Mouse (Mus musculus) large intestine, adult 2 months (tissue): ENCODE data around the gene Gdap1l1. TPM values are rescaled to one million over a fixed set of nuclear protein-coding genes. Genes with fewer than 3 reads are reported as not detected.

Experiments used
- DNase-seq: peaks from one replicate; pipeline ENCODE4 v3.0.0-alpha.2; 2012; ENCODE audit warnings: low read depth, low spot score
- WGBS: fragments of 180-500 bp; shearing (Covaris S2); methylation state at CpG from one replicate; pipeline ENCODE4 v1.1.7; 2018; 5-methylcytosine and 5-hydroxymethylcytosine counted together
- polyA plus RNA-seq: library from polyadenylated mRNA; depleted of rRNA; stranded (reverse); fragments of >200 nt; gene quantifications from 2 replicates; pipeline ENCODE4 v1.2.3, GENCODE M21; 2012

Gdap1l1 gene
- polyA plus RNA-seq, 1 experiment, result 0.86 TPM

DNA sequence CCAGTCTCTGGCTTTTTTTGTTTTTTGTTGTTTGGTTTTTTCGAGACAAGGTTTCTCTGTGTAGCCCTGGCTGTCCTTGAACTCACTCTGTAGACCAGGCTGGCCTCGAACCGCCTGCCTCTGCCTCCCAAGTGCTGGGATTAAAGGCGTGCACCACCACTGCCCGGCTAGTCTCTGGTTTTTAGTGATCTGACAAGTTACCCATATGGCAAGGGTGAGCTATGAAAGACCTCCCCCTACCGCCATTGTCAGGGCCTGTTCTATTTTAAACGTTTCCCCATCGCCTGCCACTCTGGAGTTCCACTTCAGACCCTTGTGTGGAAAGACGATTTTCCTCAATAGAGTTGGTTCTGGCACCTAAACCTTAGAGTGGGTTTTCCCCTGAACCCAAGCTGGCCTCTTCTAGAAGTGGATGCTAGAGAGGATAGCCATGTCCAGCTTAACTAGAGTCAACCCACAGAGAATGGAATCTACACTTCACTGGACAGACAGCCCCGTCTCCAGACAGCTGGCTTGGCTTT, 17.9 kb upstream of the Gdap1l1 start:
- 16% methylated on average over 10 of the region's 10 CpGs for WGBS
- DNase-seq, result no peak

DNA sequence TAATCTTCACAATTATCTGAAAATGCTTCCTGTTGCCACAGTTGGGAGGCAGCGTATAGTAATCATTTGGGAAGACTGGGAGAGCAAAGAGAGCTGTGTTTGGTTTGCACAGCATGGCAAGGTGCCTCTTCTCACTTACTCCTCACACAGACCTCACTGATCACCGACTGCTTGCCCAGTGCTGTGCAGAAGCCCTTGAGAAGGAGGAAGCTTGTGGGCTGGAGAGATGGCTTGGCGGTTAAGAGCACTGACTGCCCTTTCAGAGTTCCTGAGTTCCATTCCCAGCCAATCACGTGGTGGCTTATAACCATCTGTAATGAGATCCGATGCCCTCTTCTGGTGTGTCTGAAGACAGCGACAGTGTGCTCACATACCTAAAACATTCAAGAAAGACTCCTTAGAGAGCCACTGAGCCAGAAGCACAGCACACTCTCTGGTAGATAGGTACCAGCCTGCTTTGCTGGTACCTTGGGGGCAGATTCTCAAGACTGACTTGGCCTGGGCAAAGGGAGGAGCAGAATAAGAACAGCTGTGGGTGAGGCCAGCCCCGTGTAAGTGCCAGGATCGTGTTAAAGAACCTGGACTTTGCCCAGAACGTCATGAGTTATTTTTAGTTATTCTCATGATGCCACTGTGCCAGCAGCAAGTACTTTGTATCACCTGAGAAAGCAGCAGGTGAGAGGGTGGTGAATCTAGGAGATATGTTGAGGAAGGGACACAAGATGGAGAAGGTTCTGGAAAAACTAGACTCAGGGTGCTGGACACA, 15.2 kb upstream of the Gdap1l1 start:
- 30% methylated on average over 9 of the region's 9 CpGs for WGBS
- DNase-seq, result peak; percentile 80

DNA sequence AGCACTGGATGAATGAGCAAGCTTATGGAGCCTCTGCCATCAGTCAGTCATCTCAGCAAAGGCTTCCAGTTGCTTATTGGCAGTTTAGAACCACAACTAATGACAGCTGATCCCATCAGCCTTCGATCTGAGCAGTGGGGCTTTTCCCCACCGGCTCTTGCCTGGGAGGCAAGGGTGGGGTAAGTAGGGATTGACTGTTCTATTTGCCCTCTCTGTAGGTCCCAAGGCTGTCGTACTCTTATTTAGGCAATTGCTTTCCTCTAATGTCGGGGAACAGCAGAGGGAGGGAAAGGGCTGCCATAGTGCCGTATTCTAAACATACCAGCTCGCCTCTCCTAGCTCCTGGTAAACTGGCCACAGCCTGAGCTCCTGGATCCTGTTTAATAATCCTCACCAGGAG, 13.7 kb upstream of the Gdap1l1 start, which contains the start of gene Oser1:
Oser1 (minus strand) TSS at position 101 of the 400 bp plus-strand sequence.
- WGBS, result 79% methylated on average over 6 of the region's 6 CpGs
- no peak for DNase-seq

DNA sequence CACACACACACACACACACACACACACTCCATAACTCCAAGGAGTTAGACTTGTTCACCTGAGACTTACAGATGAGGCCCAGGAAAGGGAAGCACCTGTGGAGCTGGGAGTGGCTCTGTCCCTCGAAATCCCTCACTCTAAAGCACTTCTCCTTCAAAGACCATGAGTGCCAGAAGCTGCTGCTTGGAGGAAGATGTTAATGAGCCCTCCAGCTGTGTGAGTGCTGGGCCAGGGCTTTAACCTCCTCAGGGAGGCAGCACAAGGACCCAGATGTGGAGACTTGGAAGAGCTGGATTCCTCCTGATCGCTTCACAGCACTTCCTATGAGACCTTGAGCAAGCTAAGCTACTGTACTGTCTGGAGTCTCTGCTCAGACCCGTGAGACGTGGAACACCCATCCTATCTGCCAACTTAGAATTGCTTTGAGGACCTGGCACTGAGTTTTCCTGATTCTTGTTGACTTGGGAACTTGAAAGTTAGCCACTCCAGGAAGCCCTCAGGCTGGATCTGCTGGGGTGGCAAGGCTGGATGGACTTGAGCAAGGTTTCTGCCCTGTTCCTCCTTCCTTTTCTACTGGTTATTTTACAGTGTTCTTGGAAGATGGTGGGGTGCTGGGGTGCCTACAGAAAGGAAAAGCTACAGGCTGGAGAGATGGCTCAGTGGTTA, 9.8 kb upstream of the Gdap1l1 start:
- WGBS, result 43% methylated on average over 4 of the region's 4 CpGs
- DNase-seq, result no peak

DNA sequence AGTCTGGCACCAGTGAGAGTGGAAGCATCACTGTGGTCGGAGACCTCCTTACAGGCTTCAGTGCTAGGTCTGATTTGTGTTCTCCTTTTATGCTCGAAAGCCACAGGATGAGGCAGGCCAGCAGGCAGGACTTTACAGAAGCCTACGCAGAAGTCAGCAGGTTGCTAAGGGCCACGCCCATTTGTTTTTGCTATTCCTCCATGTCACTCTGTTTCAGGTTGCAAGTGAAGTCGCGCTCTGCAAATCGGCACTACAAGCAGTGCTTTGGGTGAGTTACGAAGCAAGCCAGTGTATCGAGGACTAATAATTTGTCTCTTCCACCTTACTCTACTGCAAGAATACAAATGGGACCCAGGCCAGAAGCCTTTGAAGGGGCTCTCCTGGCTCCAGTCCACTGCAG, 7.0 kb upstream of the Gdap1l1 start:
- no peak for DNase-seq
- 79% methylated on average over 9 of the region's 9 CpGs for WGBS

DNA sequence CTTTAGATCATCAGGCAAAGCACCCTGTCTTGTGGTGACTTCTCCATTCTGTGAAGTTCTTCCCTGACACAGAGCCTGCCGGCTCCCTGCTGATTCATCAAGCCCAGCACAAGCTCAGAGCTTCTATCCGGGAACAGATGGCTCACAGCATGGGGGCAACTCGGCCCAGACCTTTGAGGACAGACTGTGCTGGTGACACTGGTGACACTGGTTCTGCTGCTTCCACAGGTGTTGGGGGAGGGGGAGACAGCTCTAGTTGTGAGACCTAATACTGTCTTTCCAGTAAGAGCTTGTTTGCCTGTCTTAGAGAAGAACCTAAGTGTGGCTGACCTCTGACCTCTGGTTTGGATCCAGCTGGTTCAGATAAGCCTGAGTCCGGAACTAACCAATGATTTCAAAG, 4.3 kb upstream of the Gdap1l1 start:
- 15% methylated on average over 4 of the region's 4 CpGs for WGBS
- no peak for DNase-seq

DNA sequence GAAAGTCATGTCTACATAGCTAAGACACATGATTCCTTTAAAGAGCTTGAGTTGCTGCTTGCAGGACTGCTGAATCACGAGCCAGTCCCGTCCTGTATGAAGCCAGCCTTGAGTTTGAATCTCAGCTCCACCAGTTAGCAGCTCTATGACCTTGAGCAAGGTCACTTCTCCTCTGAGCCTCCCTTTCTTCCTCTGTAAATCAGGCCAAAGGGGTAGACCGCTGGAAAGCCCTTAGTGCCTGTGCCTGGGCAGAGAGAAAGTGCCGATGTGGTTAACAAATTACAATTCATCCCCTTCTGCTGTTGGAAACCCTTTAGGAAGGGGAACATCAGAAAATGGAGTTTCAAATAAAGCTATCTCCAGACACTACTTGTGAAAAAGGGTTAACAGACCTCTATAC, 476 bp upstream of the Gdap1l1 start:
- 52% methylated on average over 4 of the region's 4 CpGs for WGBS
- DNase-seq, result no peak

DNA sequence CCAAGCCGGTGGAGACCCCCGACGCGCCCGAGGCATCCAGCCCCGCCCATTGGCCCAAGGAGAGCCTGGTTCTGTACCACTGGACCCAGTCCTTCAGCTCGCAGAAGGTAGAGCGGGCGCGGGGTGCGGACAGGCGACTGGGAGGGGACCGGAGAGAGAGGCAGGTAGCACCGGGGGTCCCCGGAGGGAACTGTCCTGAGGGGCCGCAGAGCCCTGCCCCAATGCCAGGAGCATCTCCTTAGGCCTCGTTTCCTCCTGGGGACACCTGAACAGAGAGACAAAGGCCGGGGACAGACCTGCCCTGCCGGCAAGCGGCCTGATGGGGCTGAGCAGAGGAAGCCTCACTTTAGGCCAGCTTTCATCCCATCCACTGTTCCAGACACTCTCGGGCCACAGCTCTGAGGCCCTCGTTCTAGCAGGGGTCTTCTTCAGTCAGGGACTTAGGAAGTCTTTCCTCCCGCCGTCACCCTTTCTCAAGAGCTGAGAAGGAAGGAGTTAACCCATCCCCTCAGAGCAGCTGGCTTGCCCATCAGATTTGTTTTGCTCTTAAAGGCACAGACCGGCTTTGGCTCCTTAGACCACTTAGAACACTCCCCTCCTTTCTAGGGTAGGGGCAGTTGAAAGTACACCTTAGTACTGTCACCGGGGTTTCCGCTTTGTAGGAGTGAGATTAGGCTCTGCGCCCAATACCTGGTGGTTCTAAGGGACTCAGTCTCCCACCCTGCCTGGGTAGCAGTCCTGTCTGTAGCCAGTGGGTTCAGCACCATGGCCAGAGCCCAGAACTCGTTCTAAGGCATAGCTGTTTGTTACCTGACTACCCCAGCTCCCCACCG, 559 bp downstream of the Gdap1l1 start:
- no peak for DNase-seq
- WGBS, result 5% methylated on average over 30 of the region's 30 CpGs

DNA sequence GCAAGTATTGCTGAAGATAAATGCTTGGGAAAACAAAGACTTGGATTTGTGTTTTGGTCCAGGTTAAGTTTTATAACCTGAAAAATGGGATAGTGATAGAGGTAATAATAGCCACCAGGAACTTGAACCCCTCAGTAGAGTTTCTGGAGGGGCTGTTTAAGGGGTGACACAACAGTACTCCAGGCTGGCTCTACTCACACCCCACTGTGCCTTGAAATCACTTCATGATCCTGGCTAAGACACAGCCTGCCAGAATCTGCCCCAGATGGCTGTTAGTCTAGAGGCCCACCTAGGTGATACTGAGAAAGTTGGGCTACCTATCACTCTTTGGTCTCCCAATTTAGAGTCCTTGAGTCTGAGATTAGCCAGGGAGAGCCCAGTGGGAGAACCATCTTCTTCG, 1.2 kb downstream of the Gdap1l1 start:
- 43% methylated on average over 1 of the region's 1 CpGs for WGBS
- DNase-seq, result no peak

DNA sequence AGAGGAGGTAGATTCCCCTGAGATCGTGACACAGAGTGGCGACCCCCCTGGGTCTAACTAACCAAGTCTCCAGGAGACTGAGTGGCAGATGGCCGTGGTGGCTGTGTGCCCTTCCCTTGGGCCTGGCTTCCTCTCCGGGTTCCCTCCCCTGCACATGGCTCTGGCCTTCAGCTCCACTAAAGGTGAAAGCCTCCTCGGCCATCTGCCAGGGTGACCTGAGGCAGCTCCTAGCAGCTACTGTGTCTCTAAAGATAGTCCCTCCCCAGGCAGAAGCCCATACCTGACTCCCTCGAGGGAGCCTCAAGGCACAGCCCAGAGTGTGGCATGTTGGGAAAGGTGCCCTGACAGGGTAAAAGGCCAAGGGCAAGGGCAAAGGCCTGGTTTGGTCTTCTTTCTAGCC, 5.3 kb downstream of the Gdap1l1 start:
- DNase-seq, result no peak
- WGBS, result 54% methylated on average over 6 of the region's 6 CpGs

DNA sequence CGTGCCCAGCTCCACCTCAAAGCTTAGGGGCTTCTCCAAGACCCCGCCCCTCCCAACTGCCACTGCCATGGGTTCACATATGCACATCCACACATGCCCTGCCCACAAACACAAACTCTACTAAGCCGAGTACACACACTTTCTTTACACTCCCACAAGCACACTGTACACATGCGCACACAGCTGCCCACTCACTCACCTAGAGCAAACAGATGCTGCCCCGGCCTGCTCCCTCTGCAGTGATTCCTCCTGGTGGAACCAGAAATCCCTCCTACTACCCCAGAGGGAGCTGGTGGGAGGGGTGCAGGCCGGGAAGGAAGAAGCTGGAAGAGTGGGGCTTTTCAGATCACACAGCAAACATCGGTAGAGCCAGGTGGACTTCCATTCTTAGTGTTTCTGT, 5.7 kb downstream of the Gdap1l1 start:
- WGBS, result 42% methylated on average over 7 of the region's 7 CpGs
- DNase-seq, result no peak

DNA sequence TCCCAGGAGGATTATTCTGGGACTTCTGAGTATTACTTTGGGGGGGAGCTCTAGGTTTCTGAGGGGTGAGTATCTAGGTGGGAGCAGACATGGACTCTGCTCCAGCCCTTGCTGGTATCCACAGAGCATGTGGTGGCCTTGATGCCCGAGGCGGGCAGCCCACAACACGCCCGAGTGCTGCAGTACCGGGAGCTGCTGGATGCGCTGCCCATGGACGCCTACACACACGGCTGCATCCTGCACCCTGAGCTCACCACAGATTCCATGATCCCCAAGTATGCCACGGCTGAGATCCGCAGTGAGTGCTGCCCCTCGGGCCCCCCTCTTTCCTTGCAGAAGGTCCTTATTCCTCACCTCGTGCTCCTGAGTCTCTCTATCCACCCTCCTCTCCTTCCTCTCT, 9.1 kb downstream of the Gdap1l1 start:
- DNase-seq, result no peak
- 73% methylated on average over 12 of the region's 12 CpGs for WGBS

DNA sequence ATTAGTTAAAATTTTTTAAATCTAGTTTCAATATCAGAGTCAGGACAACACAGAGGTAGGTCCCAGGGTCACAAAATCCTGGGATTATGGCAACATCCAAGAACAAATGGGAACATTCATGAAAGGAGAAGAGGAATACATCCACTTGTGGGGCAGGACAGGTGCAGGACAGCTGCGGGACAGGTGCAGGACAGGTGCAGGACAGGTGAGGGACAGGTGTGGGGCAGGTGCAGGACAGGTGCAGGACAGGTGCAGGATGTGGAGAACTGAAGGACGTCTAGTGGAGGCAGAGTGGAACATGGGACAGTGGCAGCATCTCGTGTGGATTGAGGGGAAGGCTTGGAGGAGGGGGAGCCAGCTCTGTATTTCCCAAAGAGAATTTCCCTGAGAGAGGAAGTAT, 11.0 kb downstream of the Gdap1l1 start:
- DNase-seq, result no peak
- 35% methylated on average over 3 of the region's 3 CpGs for WGBS

DNA sequence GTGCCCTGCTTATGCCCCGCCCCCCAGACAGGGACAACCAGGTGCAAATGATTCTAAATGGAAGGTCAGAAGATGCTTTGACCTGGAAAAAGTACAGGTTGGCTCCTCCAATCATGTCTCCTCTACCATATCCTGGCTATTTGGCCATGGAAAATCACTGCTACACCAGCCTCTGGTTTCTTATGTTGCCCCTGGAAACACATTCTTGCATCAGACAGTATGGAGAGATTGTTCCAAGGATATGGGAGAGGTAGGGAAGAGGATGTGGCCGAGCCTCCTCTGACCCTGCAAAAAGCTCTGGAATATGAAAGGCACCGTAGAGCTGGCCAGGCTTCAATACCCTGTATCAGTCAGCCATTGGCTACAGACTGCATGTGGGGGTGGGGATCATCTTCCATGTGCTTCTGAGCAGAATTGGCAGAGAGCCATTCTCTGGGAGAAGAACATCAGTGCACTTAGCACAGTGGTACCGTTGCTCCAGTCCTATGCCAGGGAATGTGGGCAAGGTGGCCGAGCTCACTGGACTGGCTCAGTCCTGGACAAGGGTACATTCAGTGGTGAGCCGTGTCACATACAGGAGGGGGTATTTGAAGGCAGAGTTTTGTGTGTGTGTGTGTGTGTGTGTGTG, 12.5 kb downstream of the Gdap1l1 start:
- 50% methylated on average over 6 of the region's 6 CpGs for WGBS
- DNase-seq, result no peak

DNA sequence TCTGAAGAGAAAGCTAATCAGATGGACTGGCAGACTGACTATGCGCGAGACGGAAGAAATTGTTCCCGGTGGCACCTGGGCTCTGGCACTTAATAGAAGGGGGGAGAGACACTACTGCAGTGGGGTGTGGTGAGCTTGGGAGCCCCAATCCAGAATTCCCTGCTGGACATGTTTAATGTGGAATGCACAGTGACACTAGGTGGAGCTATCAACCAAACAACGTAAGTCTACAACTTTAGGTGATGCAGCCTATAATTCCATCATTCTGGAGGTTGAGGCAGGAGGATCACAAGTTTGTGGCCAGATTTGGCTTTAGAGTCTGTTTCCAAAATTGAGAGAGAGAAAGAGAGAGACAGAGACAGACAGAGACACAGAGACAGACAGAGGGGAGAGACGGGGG, 14.5 kb downstream of the Gdap1l1 start:
- no peak for DNase-seq
- WGBS, result 83% methylated on average over 6 of the region's 6 CpGs

DNA sequence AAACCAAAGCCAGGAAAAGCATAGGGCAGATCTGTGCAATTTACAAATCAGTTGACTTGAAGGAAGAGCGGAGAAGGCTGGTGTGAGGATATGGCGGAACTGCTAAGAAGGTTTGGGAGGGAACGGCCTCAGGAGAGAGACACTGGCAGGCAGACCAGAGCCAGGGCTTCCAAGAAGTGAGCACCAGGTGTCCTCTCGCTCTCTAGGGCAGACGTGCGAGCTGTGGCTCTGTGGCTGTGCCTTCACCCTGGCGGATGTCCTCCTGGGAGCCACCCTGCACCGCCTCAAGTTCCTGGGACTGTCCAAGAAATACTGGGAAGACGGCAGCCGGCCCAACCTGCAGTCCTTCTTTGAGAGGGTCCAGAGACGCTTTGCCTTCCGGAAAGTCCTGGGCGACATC, 15.1 kb downstream of the Gdap1l1 start:
- 79% methylated on average over 13 of the region's 13 CpGs for WGBS
- no peak for DNase-seq

DNA sequence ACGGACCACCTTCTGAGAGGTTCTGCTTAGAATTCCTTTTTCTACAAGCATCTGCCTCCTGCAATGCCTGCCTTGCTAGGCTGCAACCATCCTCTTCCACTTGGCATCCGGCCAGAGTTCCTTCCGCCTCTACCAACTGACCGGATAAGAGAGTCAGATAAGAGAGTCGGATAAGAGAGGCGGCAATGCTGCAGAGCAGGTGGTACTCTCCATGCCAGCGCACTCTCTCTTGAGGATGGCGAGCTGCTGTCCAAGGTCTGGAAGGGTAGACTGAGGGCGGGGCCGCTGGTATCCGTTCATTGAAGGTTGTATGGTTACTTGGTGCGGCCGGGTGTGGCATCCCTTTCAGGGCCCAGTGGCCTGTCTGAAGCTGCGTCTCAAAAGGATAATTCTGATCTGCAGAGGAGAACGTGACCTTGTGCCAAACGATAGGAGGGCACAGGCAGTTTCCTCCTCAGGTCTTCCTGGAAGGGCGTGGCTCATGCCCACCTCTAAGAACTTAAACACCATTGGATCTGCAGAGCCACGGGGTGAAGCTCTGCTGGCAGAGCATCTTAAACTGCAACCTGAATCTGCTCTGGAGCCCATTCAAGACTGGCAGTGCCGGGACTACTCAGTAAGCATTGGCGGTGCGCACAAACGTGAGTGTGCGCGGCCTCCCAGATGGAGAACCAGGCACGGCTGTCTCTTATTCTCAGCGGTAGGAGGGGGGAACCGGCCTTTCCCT, 20.4 kb downstream of the Gdap1l1 start:
- DNase-seq, result no peak
- whole genome bisulfite sequencing, result 34% methylated on average over 27 of the region's 27 CpGs

DNA sequence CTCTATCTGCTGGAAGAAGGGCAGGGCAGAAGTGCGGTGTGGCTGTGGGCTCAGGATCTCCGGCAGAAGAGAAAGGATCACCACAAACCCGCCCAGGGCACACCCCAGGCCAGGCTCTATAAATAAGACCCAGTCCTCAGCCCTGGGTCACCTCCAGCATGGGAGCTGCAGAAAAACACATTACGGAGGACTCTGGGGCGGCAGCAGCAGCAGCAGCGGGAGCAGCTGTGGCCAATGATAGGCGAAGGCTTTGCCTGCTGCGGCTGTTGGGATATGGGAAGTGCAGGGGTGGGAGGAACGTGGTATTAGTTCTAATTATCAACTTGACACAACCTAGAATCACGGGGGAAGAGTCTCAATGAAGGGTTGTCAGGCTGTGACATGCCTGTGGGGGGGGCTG, 21.1 kb downstream of the Gdap1l1 start:
- DNase-seq, result no peak
- WGBS, result 40% methylated on average over 10 of the region's 10 CpGs

DNA sequence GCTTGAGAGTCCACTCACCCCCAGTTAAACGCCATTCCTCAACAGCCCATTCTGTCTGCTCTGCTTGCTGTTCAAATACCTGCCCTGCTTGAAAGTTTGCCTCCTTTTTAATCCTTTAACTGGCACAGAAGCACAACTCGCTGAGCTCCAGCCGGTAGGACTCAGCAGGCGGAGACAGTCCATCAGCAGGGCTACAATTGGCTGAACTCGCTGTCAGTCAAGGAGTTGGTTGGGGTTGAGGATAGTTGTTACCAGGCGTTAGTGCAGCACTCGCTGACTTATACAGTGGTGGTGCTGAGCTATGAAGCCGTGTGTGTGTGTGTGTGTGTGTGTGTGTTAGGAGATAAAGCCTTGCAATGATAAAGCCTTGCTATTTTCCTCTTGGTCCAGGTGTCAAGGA, 22.3 kb downstream of the Gdap1l1 start:
- WGBS, result 89% methylated on average over 8 of the region's 8 CpGs
- no peak for DNase-seq
